In genomic region chr4:141334695-141335094, GRCm38 (mm10) we compare ENCODE assay signal across 7 mouse cellular contexts. TPM values are rescaled to one million over a fixed set of nuclear protein-coding genes. Genes with fewer than 3 reads are reported as not detected.
A peak's percentile ranks its signal among the peaks of the same experiment; 100 is the strongest.
DNase-seq lines count a peak whose midpoint lies in the region; ATAC-seq and TF ChIP-seq lines count a peak whose summit lies in the region.

No protein-coding gene starts in this region.

- H3K27me3 ChIP-seq in kidney, adult 2 months (replicated peaks; ENCODE audit: control insufficient read depth, insufficient read depth, low read length) = no peaks in the 10 kb centered on the region
- no peaks in the 10 kb centered on the region for H3K27me3 ChIP-seq in forebrain, embryonic 11.5 days (ENCODE audit: control insufficient read depth, insufficient read depth, low read length)
- H3K27me3 ChIP-seq in neural tube, embryonic 14.5 days (ENCODE audit: control insufficient read depth, insufficient read depth, low read length) = no peaks in the 10 kb centered on the region

- 69% methylated on average over 5 of the region's 5 CpGs for WGBS in kidney, adult 2 months
- 28% methylated on average over 5 of the region's 5 CpGs for WGBS in forebrain, embryonic 11.5 days
- 44% methylated on average over 5 of the region's 5 CpGs for WGBS in neural tube, embryonic 14.5 days

- no peak overlapping the region for H3K4me3 ChIP-seq in kidney, adult 2 months (ENCODE audit: insufficient read depth, low read depth, low read length)
- no peak overlapping the region for H3K4me3 ChIP-seq in forebrain, embryonic 11.5 days (ENCODE audit: low read depth, low read length)
- no peak overlapping the region for H3K4me3 ChIP-seq in neural tube, embryonic 14.5 days (ENCODE audit: low read depth, low read length)

- no peaks in the 10 kb centered on the region for H3K9me3 ChIP-seq in forebrain, embryonic 11.5 days (ENCODE audit: control insufficient read depth, low read length)
- no peaks in the 10 kb centered on the region for H3K9me3 ChIP-seq in neural tube, embryonic 14.5 days (ENCODE audit: control insufficient read depth, low read length)

- TF ChIP-seq POLR2A in kidney, adult 2 months (IDR thresholded peaks at IDR 0.05; ENCODE audit: low read depth, low read length) = no peak

- no peaks in the 10 kb centered on the region for H3K36me3 ChIP-seq in kidney, adult 2 months (ENCODE audit: control insufficient read depth, insufficient read depth, low read length)
- H3K36me3 ChIP-seq in forebrain, embryonic 11.5 days (ENCODE audit: control insufficient read depth, insufficient read depth, low read length) = no peaks in the 10 kb centered on the region
- H3K36me3 ChIP-seq in neural tube, embryonic 14.5 days (ENCODE audit: control insufficient read depth, insufficient read depth, low read length) = no peaks in the 10 kb centered on the region

- no peak overlapping the region for H3K4me2 ChIP-seq in forebrain, embryonic 11.5 days (ENCODE audit: low read depth, low read length, severe bottlenecking)
- no peak overlapping the region for H3K4me2 ChIP-seq in neural tube, embryonic 14.5 days (ENCODE audit: low read depth, low read length)

- peak; percentile 34 for DNase-seq in kidney, adult 2 months
- DNase-seq in kidney, adult 9 months = no peak
- no peak for DNase-seq in forebrain, embryonic 11.5 days (ENCODE audit: low spot score)
- DNase-seq in kidney, postnatal 10 days = peak; percentile 54
- DNase-seq in ovary, postnatal 36 days (ENCODE audit: low spot score) = no peak

- no peak for TF ChIP-seq CTCF in kidney, adult 2 months (conservative IDR thresholded peaks at IDR 0.05; ENCODE audit: insufficient read depth, insufficient read length, low read depth, low read length)

- H3K9ac ChIP-seq in forebrain, embryonic 11.5 days (ENCODE audit: low read length) = peak overlapping the region; percentile 35
- H3K9ac ChIP-seq in neural tube, embryonic 14.5 days (replicated peaks; ENCODE audit: low read depth, low read length) = no peak overlapping the region

- ATAC-seq in forebrain, embryonic 11.5 days (replicated peaks; ENCODE audit: low FRiP score) = peak; percentile 40
- ATAC-seq in neural tube, embryonic 14.5 days (ENCODE audit: low read depth) = 0 out of 2 replicates have a peak, but pooled peaks have one; percentile 9
- no peak for ATAC-seq in activated CD4-positive, CD25-positive, alpha-beta regulatory T cell, adult 4 months

- H3K4me1 ChIP-seq in kidney, adult 2 months (ENCODE audit: control insufficient read depth, insufficient read depth, low read length) = no peaks in the 10 kb centered on the region
- H3K4me1 ChIP-seq in forebrain, embryonic 11.5 days (replicated peaks; ENCODE audit: control insufficient read depth, insufficient read depth, low read length) = peaks cover 20% of the 10 kb centered on the region
- no peaks in the 10 kb centered on the region for H3K4me1 ChIP-seq in neural tube, embryonic 14.5 days (ENCODE audit: control insufficient read depth, insufficient read depth, low read length)

- H3K27ac ChIP-seq in kidney, adult 2 months (ENCODE audit: insufficient read depth, low read depth, low read length) = no peak overlapping the region
- peak overlapping the region; percentile 72 for H3K27ac ChIP-seq in forebrain, embryonic 11.5 days (ENCODE audit: low read depth, low read length)
- H3K27ac ChIP-seq in neural tube, embryonic 14.5 days (ENCODE audit: low read depth, low read length) = peak overlapping the region; percentile 55; the same call in 1 of the 2 replicates

RNA-seq across cellular contexts. Expression of gene Fam131c, which starts 33.3 kb away (rescaled TPM):
- polyA plus RNA-seq in kidney, adult 2 months (2012; rRNA removed) = 1.8 and 2.0 TPM in 2 replicates
- polyA plus RNA-seq in forebrain, embryonic 11.5 days (2014; fragmentation: Nextera tagmentation; extraction: Ambion mirVana) = 0.35 and 1.2 TPM in 2 replicates
- 28.8 and 47.7 TPM in 2 replicates for polyA plus RNA-seq in neural tube, embryonic 14.5 days (2014; fragmentation: Nextera tagmentation; extraction: Ambion mirVana)
- not detected for polyA plus RNA-seq in activated CD4-positive, CD25-positive, alpha-beta regulatory T cell, adult 4 months (2017; shearing (Covaris generic))

RNA-seq across cellular contexts. Expression of gene Epha2, which starts 33.7 kb away (rescaled TPM):
- polyA plus RNA-seq in kidney, adult 2 months (2012; rRNA removed) = 8.1 and 9.6 TPM in 2 replicates
- 1.3 and 2.3 TPM in 2 replicates for polyA plus RNA-seq in forebrain, embryonic 11.5 days (2014; fragmentation: Nextera tagmentation; extraction: Ambion mirVana)
- 0.21 and 0.52 TPM in 2 replicates for polyA plus RNA-seq in neural tube, embryonic 14.5 days (2014; fragmentation: Nextera tagmentation; extraction: Ambion mirVana)
- not detected for polyA plus RNA-seq in activated CD4-positive, CD25-positive, alpha-beta regulatory T cell, adult 4 months (2017; shearing (Covaris generic))

Comparison
In these comparisons a context has a peak if more than half of its experiments do, and no peak if none do; other contexts are left out.
1. DNase-seq: peak in kidney, adult 2 months (single experiment) and kidney, postnatal 10 days (single experiment); none in kidney, adult 9 months (single experiment), forebrain, embryonic 11.5 days (single experiment) and ovary, postnatal 36 days (single experiment).
2. RNA of gene Fam131c, which starts 33.3 kb away (polyA plus RNA-seq): 28.8 to 47.7 TPM in neural tube, embryonic 14.5 days; 1.8 to 2.0 TPM in kidney, adult 2 months, 0.35 to 1.2 TPM in forebrain, embryonic 11.5 days and not detected in activated CD4-positive, CD25-positive, alpha-beta regulatory T cell, adult 4 months; every median in the first group is over 10 times any median in the second.